ENCODE assay signal across 8 mouse cellular contexts in genomic region chr7:141172116-141173006, GRCm38 (mm10). TPM values are rescaled to one million over a fixed set of nuclear protein-coding genes. Genes with fewer than 3 reads are reported as not detected.
A peak's percentile ranks its signal among the peaks of the same experiment; 100 is the strongest.
DNase-seq lines count a peak whose midpoint lies in the region; ATAC-seq and TF ChIP-seq lines count a peak whose summit lies in the region.

TSS of gene Rnh1 (minus strand) at chr7:141172857.

- WGBS in heart, embryonic 10.5 days, result 4% methylated on average over 55 of the region's 55 CpGs
- WGBS in kidney, embryonic 15.5 days, result 3% methylated on average over 55 of the region's 55 CpGs

- H3K4me3 ChIP-seq in bone marrow macrophage, adult 2 months (ENCODE audit: insufficient read depth, low read length), result peak within 1 kb of the TSS; percentile 76
- peak within 1 kb of the TSS; percentile 63 for H3K4me3 ChIP-seq in embryonic fibroblast, embryonic 13.5 days (ENCODE audit: insufficient read depth, low read length)
- H3K4me3 ChIP-seq in heart, embryonic 10.5 days, result peak within 1 kb of the TSS; percentile 63
- peak within 1 kb of the TSS; percentile 62 for H3K4me3 ChIP-seq in kidney, embryonic 15.5 days (replicated peaks)

- H3K4me2 ChIP-seq in kidney, embryonic 15.5 days, result peak within 1 kb of the TSS; percentile 68

- TF ChIP-seq CTCF in bone marrow macrophage, adult 2 months (IDR thresholded peaks at IDR 0.05; ENCODE audit: low read depth, low read length), result no peak
- no peak for TF ChIP-seq CTCF in embryonic fibroblast, embryonic 13.5 days (IDR thresholded peaks at IDR 0.05; ENCODE audit: borderline replicate concordance, insufficient read depth, low read length)

- DNase-seq in A20 (ENCODE audit: low read depth, low spot score) (peak; percentile 99), liver (peak; percentile 91)
- peak; percentile 97 for DNase-seq in heart, embryonic 10.5 days (ENCODE audit: low spot score)
- peak; percentile 82 to 92 for DNase-seq in spleen, postnatal 4 days (ENCODE audit: low spot score in 2 of 2)

- H3K4me1 ChIP-seq in bone marrow macrophage, adult 2 months (ENCODE audit: control insufficient read depth, insufficient read depth, low read length), result peaks cover 34% of the 10 kb centered on the region
- H3K4me1 ChIP-seq in embryonic fibroblast, embryonic 13.5 days (ENCODE audit: control insufficient read depth, insufficient read depth, low read length), result peaks cover 2% of the 10 kb centered on the region; the same call in 1 of the 2 replicates
- H3K4me1 ChIP-seq in heart, embryonic 10.5 days, result peaks cover 22% of the 10 kb centered on the region
- H3K4me1 ChIP-seq in kidney, embryonic 15.5 days, result peaks cover 29% of the 10 kb centered on the region

- peak within 1 kb of the TSS; percentile 52 for H3K9ac ChIP-seq in kidney, embryonic 15.5 days

- H3K27me3 ChIP-seq in heart, embryonic 10.5 days (ENCODE audit: insufficient read depth, poor library complexity, severe bottlenecking), result no peaks in the 10 kb centered on the region
- H3K27me3 ChIP-seq in kidney, embryonic 15.5 days, result no peaks in the 10 kb centered on the region; the same call in 1 of the 2 replicates

- peak; percentile 96 for ATAC-seq in kidney, embryonic 15.5 days (replicated peaks; ENCODE audit: low FRiP score)
- ATAC-seq in monocyte, adult 5-6 weeks (replicated peaks; ENCODE audit: insufficient number of reproducible peaks, low FRiP score, low TSS enrichment, poor library complexity, severe bottlenecking), result peak; percentile 83

- H3K27ac ChIP-seq in bone marrow macrophage, adult 2 months (ENCODE audit: insufficient read depth, low read depth, low read length), result peak within 1 kb of the TSS; percentile 95
- H3K27ac ChIP-seq in embryonic fibroblast, embryonic 13.5 days (ENCODE audit: insufficient read depth, low read length), result peak within 1 kb of the TSS; percentile 91
- peak within 1 kb of the TSS; percentile 91 for H3K27ac ChIP-seq in heart, embryonic 10.5 days
- H3K27ac ChIP-seq in kidney, embryonic 15.5 days, result peak within 1 kb of the TSS; percentile 98

- no peaks in the 10 kb centered on the region for H3K36me3 ChIP-seq in heart, embryonic 10.5 days
- no peaks in the 10 kb centered on the region for H3K36me3 ChIP-seq in kidney, embryonic 15.5 days

- no peaks in the 10 kb centered on the region for H3K9me3 ChIP-seq in heart, embryonic 10.5 days
- no peaks in the 10 kb centered on the region for H3K9me3 ChIP-seq in kidney, embryonic 15.5 days (replicated peaks)

- TF ChIP-seq POLR2A in bone marrow macrophage, adult 2 months (IDR thresholded peaks at IDR 0.05; ENCODE audit: borderline replicate concordance, low read depth, low read length), result no peak
- TF ChIP-seq POLR2A in embryonic fibroblast, embryonic 13.5 days (IDR thresholded peaks at IDR 0.05; ENCODE audit: low read depth, low read length), result peak; percentile 85

RNA-seq across cellular contexts. Expression of gene Rnh1, which starts in this region (rescaled TPM):
- polyA plus RNA-seq in bone marrow macrophage, adult 2 months (2012; ENCODE audit: insufficient read depth, insufficient read length, missing spikeins), result 131 and 141 TPM in 2 replicates
- 108 and 119 TPM in 2 replicates for polyA plus RNA-seq in embryonic fibroblast, embryonic 13.5 days (2011; ENCODE audit: insufficient read length, low read depth, missing spikeins)
- 103 and 105 TPM in 2 replicates for polyA plus RNA-seq in heart, embryonic 10.5 days (2016; fragmentation: Nextera tagmentation; extraction: Ambion mirVana)
- polyA plus RNA-seq in kidney, embryonic 15.5 days (2015; fragmentation: Nextera tagmentation; extraction: Ambion mirVana), result 115 and 122 TPM in 2 replicates
- total RNA-seq in monocyte, adult 5-6 weeks (2017), result 73.1 to 101 TPM (median 77.7 TPM) in 3 replicates

Comparison
In these comparisons a context has a peak if more than half of its experiments do, and no peak if none do; other contexts are left out.
1. Peak in every context shown above with its lines: DNase-seq, ATAC-seq, H3K4me3 ChIP-seq and H3K27ac ChIP-seq.